Mouse (Mus musculus) lung, adult 2 months (tissue): ENCODE data around the gene Hck. TPM values are rescaled to one million over a fixed set of nuclear protein-coding genes. Genes with fewer than 3 reads are reported as not detected.

Source experiments
- DNase-seq: peaks from one replicate; pipeline ENCODE4 v3.0.0; 2022
- H3K4me1 ChIP-seq: fragments of 200-500 bp; 2 replicates; pipeline ENCODE4 v1.6.1; 2011; ENCODE audit warnings: low read length; ENCODE audit not compliant: control insufficient read depth, insufficient read depth
- H3K4me3 ChIP-seq: fragments of 200-500 bp; replicated peaks from 2 replicates; pipeline ENCODE3; 2011; ENCODE audit warnings: low read depth, mild to moderate bottlenecking, control low read depth, low read length; ENCODE audit errors: extremely low read depth
- CTCF ChIP-seq: fragments of 200-500 bp; IDR thresholded peaks from 2 replicates; pipeline ENCODE4 v1.5.1; 2011; ENCODE audit warnings: mild to moderate bottlenecking, low read length, control low read depth; ENCODE audit not compliant: insufficient read depth
- POLR2A ChIP-seq: fragments of 200-500 bp; IDR thresholded peaks from 2 replicates; pipeline ENCODE4 v1.6.1; 2011; ENCODE audit warnings: low read depth, mild to moderate bottlenecking, control low read depth, low read length, borderline replicate concordance; ENCODE audit errors: extremely low read depth
- WGBS: fragments of 180-500 bp; shearing (Covaris S2); methylation state at CpG from one replicate; pipeline ENCODE4 v1.1.7; 2018; 5-methylcytosine and 5-hydroxymethylcytosine counted together
- polyA plus RNA-seq: library from polyadenylated mRNA; depleted of rRNA; stranded (reverse); fragments of >200 nt; gene quantifications from 2 replicates; pipeline ENCODE4 v1.2.3, GENCODE M21; 2012; rRNA removed

Gene Hck
- polyA plus RNA-seq, 1 experiment: 52.8 TPM

DNA sequence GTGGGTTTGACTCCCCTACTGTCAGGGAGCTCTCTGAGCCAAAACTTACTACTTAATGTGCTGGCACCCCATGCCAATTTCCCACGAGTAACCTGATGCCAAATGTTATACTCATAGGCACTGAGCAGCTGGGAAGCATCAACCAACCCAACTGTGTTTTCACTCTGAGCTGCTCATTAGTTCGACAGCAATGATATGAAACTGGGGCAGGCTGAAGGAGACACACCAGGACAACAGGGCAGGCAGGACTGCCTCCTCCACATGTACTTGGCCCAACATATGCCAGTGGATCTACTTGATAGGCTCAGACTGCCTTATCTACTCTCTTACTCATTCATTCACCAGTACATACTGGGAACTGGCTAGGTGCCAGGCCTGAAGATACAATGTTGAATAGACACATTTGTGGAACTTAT, 77.9 kb downstream of the Hck start:
- Histone ChIP-seq H3K4me1 (no peaks in the 10 kb centered on the region), H3K4me3 (no peak overlapping the region)
- DNase-seq: no peak
- 63% methylated on average over 2 of the region's 2 CpGs for WGBS
- TF ChIP-seq CTCF (no peak), POLR2A (no peak)

DNA sequence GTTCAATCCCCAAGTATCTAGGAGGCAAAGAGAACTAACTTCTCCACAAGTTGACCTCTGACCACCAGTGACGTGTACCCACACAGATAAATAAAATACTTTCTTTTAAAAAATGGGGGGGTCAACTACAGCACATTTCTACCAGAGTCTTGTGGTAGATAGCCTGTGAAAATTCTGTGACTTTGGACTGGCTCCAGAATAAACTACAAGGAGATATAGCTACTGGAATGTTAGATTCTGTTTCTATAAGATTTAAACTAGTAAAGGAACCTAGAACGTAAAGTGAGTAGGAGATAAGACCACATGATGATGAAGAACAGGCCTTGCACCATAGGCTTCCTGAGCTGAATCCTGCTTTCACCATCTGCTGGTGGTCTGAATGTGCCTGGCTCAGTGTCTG, 79.6 kb downstream of the Hck start:
- TF ChIP-seq CTCF (no peak), POLR2A (no peak)
- 94% methylated on average over 2 of the region's 2 CpGs for WGBS
- H3K4me3 ChIP-seq: no peak overlapping the region
- no peaks in the 10 kb centered on the region for H3K4me1 ChIP-seq
- no peak for DNase-seq

DNA sequence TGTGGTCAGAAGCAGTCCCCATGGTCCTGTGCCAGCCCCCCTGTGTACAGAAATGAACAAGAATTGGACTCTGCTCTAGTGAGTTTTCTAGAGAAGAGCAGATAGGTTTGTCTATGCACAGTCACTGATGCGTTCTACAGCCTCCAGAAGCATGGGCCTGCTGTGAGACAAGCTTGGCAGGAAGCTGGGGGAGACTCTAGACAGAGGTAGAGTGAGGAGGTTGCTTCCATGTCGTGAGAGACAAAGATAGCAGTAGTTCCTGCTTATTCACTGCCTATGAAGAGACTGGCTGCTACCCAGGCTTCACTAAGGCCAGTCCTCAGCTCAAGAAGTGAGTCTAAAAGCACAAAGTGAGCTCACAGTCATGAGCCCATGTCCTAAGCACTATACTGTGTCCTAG, 83.0 kb downstream of the Hck start:
- 75% methylated on average over 2 of the region's 2 CpGs for WGBS
- Histone ChIP-seq H3K4me3 (no peak overlapping the region), H3K4me1 (no peaks in the 10 kb centered on the region)
- no peak for DNase-seq
- TF ChIP-seq POLR2A (no peak), CTCF (no peak)

GRCm38 (mm10) chr2:153194255-153194654, 86.0 kb downstream of the Hck start:
- Histone ChIP-seq H3K4me1 (no peaks in the 10 kb centered on the region), H3K4me3 (no peak overlapping the region)
- TF ChIP-seq POLR2A: no peak
- no peak for TF ChIP-seq CTCF
- 93% methylated on average over 3 of the region's 3 CpGs for WGBS
- DNase-seq: no peak

- DNase-seq: no peak
- Histone ChIP-seq H3K4me3 (no peak overlapping the region), H3K4me1 (no peaks in the 10 kb centered on the region)
- TF ChIP-seq CTCF: no peak
- TF ChIP-seq POLR2A: no peak
- 51% methylated on average over 5 of the region's 5 CpGs for WGBS
These were observed 90.2 kb downstream of the Hck start for GRCm38 (mm10) chr2:153198485-153198884.

DNA sequence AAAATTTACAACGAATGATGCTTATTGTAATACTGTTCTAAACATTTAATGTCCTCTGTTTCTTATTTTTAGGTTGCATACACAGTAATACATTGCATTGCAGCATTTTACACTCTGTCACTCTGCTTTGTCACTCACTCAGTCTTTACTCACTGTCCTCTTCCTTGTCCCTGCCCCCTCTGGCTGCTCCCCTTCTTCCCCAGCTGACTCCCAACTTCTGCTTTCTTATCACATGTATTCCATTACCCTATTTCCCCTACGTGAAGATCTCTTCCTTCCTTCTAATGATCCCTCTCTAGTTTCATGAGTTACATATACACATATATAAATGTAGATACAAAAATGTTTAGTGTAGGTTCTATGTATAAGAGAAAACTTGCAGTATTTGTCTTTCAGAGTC, 90.8 kb downstream of the Hck start:
- H3K4me3 ChIP-seq: no peak overlapping the region
- no peak for DNase-seq
- H3K4me1 ChIP-seq: no peaks in the 10 kb centered on the region
- whole genome bisulfite sequencing: 62% methylated on average over 2 of the region's 2 CpGs
- TF ChIP-seq CTCF (no peak), POLR2A (no peak)

Other genes with a start within 250 kb of the Hck start
- gene Mylk2, start 197.1 kb upstream of the Hck start, polyA plus RNA-seq: 0.29 and 3.9 TPM in 2 replicates
- gene Foxs1, start 175.3 kb upstream of the Hck start, polyA plus RNA-seq: 11.1 and 12.9 TPM in 2 replicates
- gene Dusp15, start 156.8 kb upstream of the Hck start, polyA plus RNA-seq: 0.37 and 0.60 TPM in 2 replicates
- gene Ttll9, start 146.0 kb upstream of the Hck start, polyA plus RNA-seq: 3.4 and 3.8 TPM in 2 replicates
- gene Pdrg1, start 93.0 kb upstream of the Hck start, polyA plus RNA-seq: 39.9 and 61.9 TPM in 2 replicates
- 0.03 TPM in 1 of 2 replicates, not detected in the other for gene Xkr7, start 76.6 kb upstream of the Hck start, polyA plus RNA-seq
- 164 and 177 TPM in 2 replicates for gene Ccm2l, start 42.5 kb upstream of the Hck start, polyA plus RNA-seq
- 32.7 and 45.8 TPM in 2 replicates for gene Tm9sf4, start 52.8 kb downstream of the Hck start, polyA plus RNA-seq
- 6.0 and 9.3 TPM in 2 replicates for gene Tspyl3, start 117.0 kb downstream of the Hck start, polyA plus RNA-seq
- gene Plagl2, start 133.0 kb downstream of the Hck start, polyA plus RNA-seq: 7.8 and 12.4 TPM in 2 replicates
- gene Pofut1, start 133.1 kb downstream of the Hck start, polyA plus RNA-seq: 24.3 and 25.5 TPM in 2 replicates
- gene Kif3b, start 182.9 kb downstream of the Hck start, polyA plus RNA-seq: 6.4 and 10.8 TPM in 2 replicates
- 11.4 and 15.3 TPM in 2 replicates for gene Asxl1, start 237.4 kb downstream of the Hck start, polyA plus RNA-seq